Mouse (Mus musculus): Measurements from ENCODE around the gene Clec2g. TPM values are rescaled to one million over a fixed set of nuclear protein-coding genes. Genes with fewer than 3 reads are reported as not detected.
"Not testable (repeated sequence)": the region's sequence is repeated elsewhere in the genome, so short reads cannot be mapped to it uniquely, and the experiment has no call there.

Clec2g gene
- polyA plus RNA-seq, 1 experiment from 2014 or later = not detected

DNA sequence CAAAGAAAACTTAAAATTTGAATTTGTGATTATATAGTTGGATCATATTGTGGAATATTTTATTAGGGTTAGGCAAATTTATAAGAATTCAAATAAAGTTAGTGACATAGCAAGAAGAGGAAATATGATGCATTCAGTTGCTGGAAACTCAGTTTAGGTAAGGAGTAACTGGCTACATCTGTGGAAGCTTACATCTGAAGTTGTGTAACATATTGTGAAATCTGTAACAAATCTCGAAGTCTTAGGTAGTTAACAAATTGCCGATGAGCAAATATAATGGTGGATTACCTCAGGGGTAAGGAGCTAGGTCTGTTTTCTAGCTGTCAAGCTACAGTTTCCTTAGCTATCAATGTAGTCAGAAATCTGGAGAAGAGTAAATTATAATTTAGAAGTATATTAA, 16.9 kb upstream of the Clec2g start:
- WGBS = 80% methylated on average over 2 of the region's 2 CpGs
- no peak overlapping the region for H3K4me3 ChIP-seq (ENCODE audit: low read depth, low read length)
- H3K4me1 ChIP-seq (ENCODE audit: control insufficient read depth, insufficient read depth, low read length) = no peaks in the 10 kb centered on the region
- H3K9me3 ChIP-seq (ENCODE audit: control insufficient read depth, low read length) = no peaks in the 10 kb centered on the region
- ATAC-seq (ENCODE audit: low FRiP score) = no peak
- no peak overlapping the region for H3K4me2 ChIP-seq
- no peak for DNase-seq (ENCODE audit: low spot score, missing footprints)
- H3K27me3 ChIP-seq (ENCODE audit: control insufficient read depth, insufficient read depth, low read length) = no peaks in the 10 kb centered on the region
- H3K9ac ChIP-seq (ENCODE audit: low read length) = no peak overlapping the region
- H3K27ac ChIP-seq (ENCODE audit: low read depth, low read length) = no peak overlapping the region
- no peaks in the 10 kb centered on the region for H3K36me3 ChIP-seq (ENCODE audit: control insufficient read depth, insufficient read depth, low read length)

- no peaks in the 10 kb centered on the region for H3K36me3 ChIP-seq (ENCODE audit: control insufficient read depth, insufficient read depth, low read length)
- H3K27ac ChIP-seq (ENCODE audit: low read depth, low read length) = no peak overlapping the region
- no peaks in the 10 kb centered on the region for H3K27me3 ChIP-seq (ENCODE audit: control insufficient read depth, insufficient read depth, low read length)
- 87% methylated on average over 2 of the region's 2 CpGs for WGBS
- DNase-seq (ENCODE audit: low spot score, missing footprints) = no peak
- H3K9me3 ChIP-seq (ENCODE audit: control insufficient read depth, low read length) = no peaks in the 10 kb centered on the region
- no peak overlapping the region for H3K9ac ChIP-seq (ENCODE audit: low read length)
- H3K4me2 ChIP-seq = no peak overlapping the region
- H3K4me3 ChIP-seq (ENCODE audit: low read depth, low read length) = no peak overlapping the region
- ATAC-seq (ENCODE audit: low FRiP score) = no peak
- no peaks in the 10 kb centered on the region for H3K4me1 ChIP-seq (ENCODE audit: control insufficient read depth, insufficient read depth, low read length)
Observed at GRCm38 (mm10) chr6:128933050-128933449, 1.1 kb upstream of the Clec2g start.

- not testable (repeated sequence) for H3K4me1 ChIP-seq (ENCODE audit: control insufficient read depth, insufficient read depth, low read length); H3K36me3 ChIP-seq (ENCODE audit: control insufficient read depth, insufficient read depth, low read length); H3K27ac ChIP-seq (ENCODE audit: low read depth, low read length); H3K27me3 ChIP-seq (ENCODE audit: control insufficient read depth, insufficient read depth, low read length); H3K9ac ChIP-seq (ENCODE audit: low read length); H3K4me2 ChIP-seq; H3K9me3 ChIP-seq (ENCODE audit: control insufficient read depth, low read length); ATAC-seq (ENCODE audit: low FRiP score); H3K4me3 ChIP-seq (ENCODE audit: low read depth, low read length); DNase-seq (ENCODE audit: low spot score, missing footprints)
- 92% methylated on average over 4 of the region's 13 CpGs for WGBS
Observed at GRCm38 (mm10) chr6:128935889-128936665, 1.9 kb downstream of the Clec2g start.

DNA sequence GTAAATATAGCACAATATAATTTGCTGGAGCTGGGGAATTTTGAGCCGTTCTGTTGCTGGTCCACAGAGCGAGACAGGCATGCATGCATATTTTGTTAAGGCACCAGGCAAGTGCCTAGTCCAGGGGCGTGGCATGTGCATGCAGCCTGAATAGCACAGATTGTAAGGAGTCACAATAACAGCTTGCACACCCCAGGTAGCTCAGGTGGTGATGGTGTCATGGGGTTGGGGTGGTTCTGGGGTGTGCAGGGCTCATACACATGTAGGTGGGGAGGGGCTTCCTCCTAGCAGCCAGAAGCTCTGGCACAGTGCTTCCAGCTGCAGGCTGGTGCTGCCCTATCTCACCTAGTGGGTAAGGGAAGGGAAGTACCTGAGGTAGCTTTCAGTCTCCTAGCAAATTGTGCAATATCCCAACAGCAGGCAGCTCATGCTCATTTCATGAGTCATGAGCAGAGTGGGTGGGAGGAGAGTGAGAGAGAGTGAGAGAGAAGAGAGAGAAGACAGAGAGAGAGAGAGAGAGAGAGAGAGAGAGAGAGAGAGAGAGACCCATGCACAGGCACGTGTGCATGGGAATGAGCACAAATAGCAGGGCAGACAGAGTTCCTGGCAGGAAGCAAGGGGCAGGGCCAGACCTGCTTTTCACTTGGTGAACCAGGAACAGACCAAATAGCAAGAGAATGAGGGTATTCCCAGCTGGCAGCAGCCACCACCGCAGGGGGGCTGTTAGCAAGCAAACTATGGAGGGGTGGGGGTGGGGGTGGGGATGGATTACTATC, 7.7 kb downstream of the Clec2g start:
- DNase-seq (ENCODE audit: low spot score, missing footprints) (no peak), ATAC-seq (ENCODE audit: low FRiP score) (0 out of 2 replicates have a peak, but pooled peaks have one; percentile 33)
- Histone ChIP-seq H3K27me3 (ENCODE audit: control insufficient read depth, insufficient read depth, low read length) (no peaks in the 10 kb centered on the region), H3K4me1 (ENCODE audit: control insufficient read depth, insufficient read depth, low read length) (no peaks in the 10 kb centered on the region), H3K36me3 (ENCODE audit: control insufficient read depth, insufficient read depth, low read length) (no peaks in the 10 kb centered on the region), H3K9me3 (ENCODE audit: control insufficient read depth, low read length) (no peaks in the 10 kb centered on the region), H3K4me2 (no peak overlapping the region), H3K4me3 (ENCODE audit: low read depth, low read length) (no peak overlapping the region), H3K27ac (ENCODE audit: low read depth, low read length) (no peak overlapping the region), H3K9ac (ENCODE audit: low read length) (no peak overlapping the region)
- WGBS = 86% methylated on average over 5 of the region's 5 CpGs

DNA sequence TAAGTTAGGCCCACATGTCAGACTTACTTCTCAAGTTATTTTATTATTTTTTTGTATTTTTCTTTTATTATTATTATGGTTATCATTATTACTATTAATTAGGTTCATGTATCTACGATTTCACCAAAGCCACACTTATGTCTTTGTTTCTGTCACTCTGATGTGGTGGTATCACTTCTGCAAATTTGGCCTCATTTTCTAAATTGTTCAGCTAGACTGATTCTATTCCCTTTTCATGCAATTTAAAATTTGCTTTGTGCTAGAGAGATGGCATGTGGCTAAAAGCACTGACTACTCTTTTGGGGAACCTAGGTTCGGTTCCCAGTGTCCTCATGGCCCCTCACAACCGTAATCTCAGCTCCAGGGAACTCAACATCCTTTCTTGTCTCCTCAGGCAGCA, 11.4 kb downstream of the Clec2g start:
- no peak overlapping the region for H3K9ac ChIP-seq (ENCODE audit: low read length)
- no peaks in the 10 kb centered on the region for H3K27me3 ChIP-seq (ENCODE audit: control insufficient read depth, insufficient read depth, low read length)
- 78% methylated on average over 3 of the region's 3 CpGs for WGBS
- H3K4me2 ChIP-seq = no peak overlapping the region
- no peak overlapping the region for H3K27ac ChIP-seq (ENCODE audit: low read depth, low read length)
- no peaks in the 10 kb centered on the region for H3K4me1 ChIP-seq (ENCODE audit: control insufficient read depth, insufficient read depth, low read length)
- H3K36me3 ChIP-seq (ENCODE audit: control insufficient read depth, insufficient read depth, low read length) = no peaks in the 10 kb centered on the region
- DNase-seq (ENCODE audit: low spot score, missing footprints) (no peak), ATAC-seq (ENCODE audit: low FRiP score) (no peak)
- H3K4me3 ChIP-seq (ENCODE audit: low read depth, low read length) = no peak overlapping the region
- no peaks in the 10 kb centered on the region for H3K9me3 ChIP-seq (ENCODE audit: control insufficient read depth, low read length)

GRCm38 (mm10) chr6:128961110-128961509, 26.9 kb downstream of the Clec2g start:
- ATAC-seq (ENCODE audit: low FRiP score) (no peak), DNase-seq (ENCODE audit: low spot score, missing footprints) (no peak)
- Histone ChIP-seq H3K9ac (ENCODE audit: low read length) (no peak overlapping the region), H3K4me3 (ENCODE audit: low read depth, low read length) (no peak overlapping the region), H3K27me3 (ENCODE audit: control insufficient read depth, insufficient read depth, low read length) (no peaks in the 10 kb centered on the region), H3K4me2 (no peak overlapping the region), H3K9me3 (ENCODE audit: control insufficient read depth, low read length) (no peaks in the 10 kb centered on the region), H3K36me3 (ENCODE audit: control insufficient read depth, insufficient read depth, low read length) (no peaks in the 10 kb centered on the region), H3K27ac (ENCODE audit: low read depth, low read length) (no peak overlapping the region), H3K4me1 (ENCODE audit: control insufficient read depth, insufficient read depth, low read length) (no peaks in the 10 kb centered on the region)
- 89% methylated on average over 1 of the region's 1 CpGs for WGBS

DNA sequence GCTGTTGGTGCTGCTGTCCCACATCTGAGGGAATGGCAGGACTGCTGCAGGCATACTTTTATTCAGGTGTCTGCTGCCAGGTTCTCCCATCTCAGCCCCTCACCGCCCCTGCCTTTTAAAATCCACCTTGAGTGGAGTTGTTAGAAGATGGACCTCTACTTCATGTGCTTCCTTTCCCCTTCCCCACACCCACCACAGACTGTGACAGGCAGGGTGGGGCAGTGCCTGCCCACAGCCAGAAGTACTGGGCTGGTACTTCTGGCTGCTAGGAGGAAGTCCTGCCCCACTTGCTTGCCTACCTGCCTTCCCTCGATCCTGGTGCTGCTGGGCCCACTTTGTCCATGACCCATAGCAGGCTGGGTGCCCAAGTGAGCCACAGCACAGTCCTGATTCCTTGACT, 27.9 kb downstream of the Clec2g start:
- not testable (repeated sequence) for DNase-seq (ENCODE audit: low spot score, missing footprints); H3K27me3 ChIP-seq (ENCODE audit: control insufficient read depth, insufficient read depth, low read length); H3K27ac ChIP-seq (ENCODE audit: low read depth, low read length); H3K36me3 ChIP-seq (ENCODE audit: control insufficient read depth, insufficient read depth, low read length); H3K9ac ChIP-seq (ENCODE audit: low read length); H3K4me1 ChIP-seq (ENCODE audit: control insufficient read depth, insufficient read depth, low read length); H3K4me3 ChIP-seq (ENCODE audit: low read depth, low read length); ATAC-seq (ENCODE audit: low FRiP score); H3K4me2 ChIP-seq; H3K9me3 ChIP-seq (ENCODE audit: control insufficient read depth, low read length)
- WGBS = 83% methylated on average over 2 of the region's 2 CpGs

GRCm38 (mm10) chr6:128964519-128964918, 30.3 kb downstream of the Clec2g start:
- H3K4me1 ChIP-seq (ENCODE audit: control insufficient read depth, insufficient read depth, low read length) = no peaks in the 10 kb centered on the region
- no peak overlapping the region for H3K4me2 ChIP-seq
- no peaks in the 10 kb centered on the region for H3K36me3 ChIP-seq (ENCODE audit: control insufficient read depth, insufficient read depth, low read length)
- no peak overlapping the region for H3K27ac ChIP-seq (ENCODE audit: low read depth, low read length)
- no peaks in the 10 kb centered on the region for H3K9me3 ChIP-seq (ENCODE audit: control insufficient read depth, low read length)
- no peak overlapping the region for H3K9ac ChIP-seq (ENCODE audit: low read length)
- ATAC-seq (ENCODE audit: low FRiP score) = no peak
- H3K27me3 ChIP-seq (ENCODE audit: control insufficient read depth, insufficient read depth, low read length) = no peaks in the 10 kb centered on the region
- no peak for DNase-seq (ENCODE audit: low spot score, missing footprints)
- no peak overlapping the region for H3K4me3 ChIP-seq (ENCODE audit: low read depth, low read length)

- H3K4me2 ChIP-seq = no peak overlapping the region
- H3K4me3 ChIP-seq (ENCODE audit: low read depth, low read length) = no peak overlapping the region
- H3K27ac ChIP-seq (ENCODE audit: low read depth, low read length) = no peak overlapping the region
- no peaks in the 10 kb centered on the region for H3K27me3 ChIP-seq (ENCODE audit: control insufficient read depth, insufficient read depth, low read length)
- DNase-seq (ENCODE audit: low spot score, missing footprints) (no peak), ATAC-seq (ENCODE audit: low FRiP score) (no peak)
- H3K9me3 ChIP-seq (ENCODE audit: control insufficient read depth, low read length) = no peaks in the 10 kb centered on the region
- H3K36me3 ChIP-seq (ENCODE audit: control insufficient read depth, insufficient read depth, low read length) = no peaks in the 10 kb centered on the region
- no peak overlapping the region for H3K9ac ChIP-seq (ENCODE audit: low read length)
- no peaks in the 10 kb centered on the region for H3K4me1 ChIP-seq (ENCODE audit: control insufficient read depth, insufficient read depth, low read length)
Observed at GRCm38 (mm10) chr6:128968463-128968862, 34.3 kb downstream of the Clec2g start.

All from midbrain, embryonic 11.5 days (tissue).